Mouse (Mus musculus) midbrain, embryonic 16.5 days (tissue): ENCODE results near the gene Gm43517. TPM values are rescaled to one million over a fixed set of nuclear protein-coding genes. Genes with fewer than 3 reads are reported as not detected.

ENCODE experiments used
- ATAC-seq: fragments of 200-750 bp; cut with Nextera tagmentation; 2 replicates; pipeline ENCODE4 v1.8.0; 2017; ENCODE audit warnings: moderate TSS enrichment
- H3K27ac ChIP-seq: fragments of 300-500 bp; sonication (generic); 2 replicates; pipeline ENCODE4 v1.5.1; 2014; ENCODE audit warnings: mild to moderate bottlenecking, low read length, mixed read lengths
- H3K27me3 ChIP-seq: fragments of 300-500 bp; sonication (generic); 2 replicates; pipeline ENCODE4 v1.6.1; 2014; ENCODE audit warnings: low read depth, low read length, mixed read lengths; ENCODE audit not compliant: control insufficient read depth, insufficient read depth
- H3K36me3 ChIP-seq: fragments of 300-500 bp; sonication (generic); 2 replicates; pipeline ENCODE4 v1.6.1; 2014; ENCODE audit warnings: mild to moderate bottlenecking, low read length, moderate library complexity, mixed read lengths; ENCODE audit not compliant: control insufficient read depth, insufficient read depth
- H3K4me1 ChIP-seq: fragments of 300-500 bp; sonication (generic); 2 replicates; pipeline ENCODE4 v1.6.1; 2014; ENCODE audit warnings: mild to moderate bottlenecking, low read length, mixed read lengths; ENCODE audit not compliant: control insufficient read depth, insufficient read depth
- H3K4me2 ChIP-seq: fragments of 300-500 bp; sonication (generic); 2 replicates; pipeline ENCODE4 v1.6.1; 2014; ENCODE audit warnings: mild to moderate bottlenecking, low read length, mixed read lengths
- H3K4me3 ChIP-seq: fragments of 300-500 bp; sonication (generic); 2 replicates; pipeline ENCODE4 v1.5.1; 2014; ENCODE audit warnings: low read depth, mild to moderate bottlenecking, low read length, moderate library complexity, mixed read lengths
- H3K9ac ChIP-seq: fragments of 300-500 bp; sonication (generic); 2 replicates; pipeline ENCODE4 v1.6.1; 2014; ENCODE audit warnings: low read depth, low read length, mixed read lengths
- H3K9me3 ChIP-seq: fragments of 300-500 bp; sonication (generic); replicated peaks from 2 replicates; pipeline ENCODE4 v1.6.1; 2014; ENCODE audit warnings: mild to moderate bottlenecking, low read length, mixed read lengths; ENCODE audit not compliant: control insufficient read depth, poor library complexity, severe bottlenecking
- WGBS: fragments of 180-500 bp; shearing (Covaris S2); extraction: QIAGEN DNeasy Blood & Tissue Kit; methylation state at CpG from one replicate; pipeline ENCODE4 v1.1.7; 2014; 5-methylcytosine and 5-hydroxymethylcytosine counted together
- polyA plus RNA-seq: library from polyadenylated mRNA; unstranded; fragments of >200 nt; fragmentation: Nextera tagmentation; extraction: Ambion mirVana; gene quantifications from 2 replicates; pipeline ENCODE4 v1.2.1, GENCODE M21; 2015

Gm43517 gene
- polyA plus RNA-seq, 1 experiment from 2014 or later, result 0.10 TPM

- no peaks in the 10 kb centered on the region for H3K9me3 ChIP-seq
- no peak overlapping the region for H3K9ac ChIP-seq
- H3K27ac ChIP-seq, result no peak overlapping the region; the same call in 1 of the 2 replicates
- H3K27me3 ChIP-seq, result peaks cover 62% of the 10 kb centered on the region
- H3K4me2 ChIP-seq, result peak overlapping the region; percentile 14; the same call in 1 of the 2 replicates
- no peak overlapping the region for H3K4me3 ChIP-seq
- WGBS, result under 1% methylated on average over 19 of the region's 19 CpGs
- no peak for ATAC-seq
- peaks cover 4% of the 10 kb centered on the region for H3K4me1 ChIP-seq
- H3K36me3 ChIP-seq, result no peaks in the 10 kb centered on the region
Observed at GRCm38 (mm10) chr12:49376318-49376992, 8.5 kb upstream of the Gm43517 start.

DNA sequence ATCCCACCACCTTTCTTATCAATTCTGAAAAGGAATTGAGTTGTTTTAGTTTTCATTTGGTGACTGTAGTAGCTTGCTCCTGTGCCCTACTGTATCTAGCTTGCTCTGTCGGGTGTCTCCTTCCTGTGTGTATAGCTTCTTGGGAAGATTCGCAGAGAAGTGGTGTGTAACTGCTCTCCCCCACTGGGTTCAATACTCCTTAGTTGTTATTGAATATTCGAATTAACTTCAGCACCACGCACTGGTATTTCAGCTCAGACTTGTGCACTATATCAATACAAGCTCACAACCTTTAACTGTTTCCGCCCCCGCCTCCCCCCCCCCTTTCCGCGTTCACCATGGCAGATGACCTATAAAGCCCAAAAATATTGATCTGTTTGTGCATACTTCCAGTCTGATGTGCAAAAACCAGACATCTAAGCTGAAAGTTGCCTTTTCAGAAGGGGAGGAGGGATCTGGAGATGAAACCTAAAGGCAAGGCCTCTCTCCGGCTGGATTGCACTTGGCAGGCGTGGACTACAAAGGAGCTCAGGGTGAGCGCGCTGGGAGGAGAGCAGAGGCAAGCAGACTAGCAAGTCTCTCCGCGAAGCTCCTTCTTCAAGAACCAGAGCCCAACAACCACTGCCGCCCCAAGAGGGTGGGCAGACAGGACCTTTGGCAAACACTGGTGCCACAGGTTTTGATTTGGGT lies 7.5 kb upstream of the Gm43517 start:
- Histone ChIP-seq H3K27me3 (peaks cover 65% of the 10 kb centered on the region), H3K9me3 (no peaks in the 10 kb centered on the region), H3K4me1 (peaks cover 4% of the 10 kb centered on the region), H3K9ac (no peak overlapping the region), H3K4me2 (no peak overlapping the region), H3K36me3 (no peaks in the 10 kb centered on the region), H3K27ac (peak overlapping the region; percentile 52; the same call in 1 of the 2 replicates), H3K4me3 (no peak overlapping the region)
- WGBS, result under 1% methylated on average over 15 of the region's 15 CpGs
- ATAC-seq, result no peak

- no peaks in the 10 kb centered on the region for H3K36me3 ChIP-seq
- peaks cover 57% of the 10 kb centered on the region for H3K27me3 ChIP-seq
- no peak for ATAC-seq
- WGBS, result 0% methylated on average over 1 of the region's 1 CpGs
- no peak overlapping the region; the same call in 1 of the 2 replicates for H3K4me3 ChIP-seq
- H3K9ac ChIP-seq, result no peak overlapping the region
- peaks cover 10% of the 10 kb centered on the region for H3K4me1 ChIP-seq
- H3K27ac ChIP-seq, result no peak overlapping the region
- H3K4me2 ChIP-seq, result peak overlapping the region; percentile 23; the same call in 1 of the 2 replicates
- H3K9me3 ChIP-seq, result no peaks in the 10 kb centered on the region
Observed at GRCm38 (mm10) chr12:49378920-49379319, 6.1 kb upstream of the Gm43517 start.

DNA sequence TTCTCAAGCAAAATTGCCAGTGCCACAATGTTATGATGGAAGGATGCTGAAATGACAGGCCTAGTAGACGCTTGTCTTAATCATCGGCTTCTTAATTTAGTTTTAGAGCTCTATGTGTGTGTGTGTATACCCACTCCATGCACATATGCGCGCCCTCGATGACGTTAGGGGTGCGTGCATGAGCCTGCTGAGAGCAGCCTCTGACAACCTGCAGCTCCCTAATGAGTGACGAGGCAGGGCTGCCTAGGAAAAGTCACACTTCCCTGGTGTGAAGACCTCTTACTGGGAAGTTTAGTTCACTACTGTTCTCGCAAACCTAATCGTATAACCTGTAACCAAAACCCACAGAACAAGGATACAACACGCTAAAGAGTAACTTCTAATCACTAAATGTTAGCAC lies 5.5 kb upstream of the Gm43517 start:
- Histone ChIP-seq H3K9ac (no peak overlapping the region), H3K4me3 (no peak overlapping the region; the same call in 1 of the 2 replicates), H3K4me1 (peaks cover 8% of the 10 kb centered on the region), H3K27ac (no peak overlapping the region; the same call in 1 of the 2 replicates), H3K27me3 (peaks cover 55% of the 10 kb centered on the region), H3K9me3 (no peaks in the 10 kb centered on the region), H3K4me2 (no peak overlapping the region; the same call in 1 of the 2 replicates), H3K36me3 (no peaks in the 10 kb centered on the region)
- no peak for ATAC-seq
- 5% methylated on average over 11 of the region's 11 CpGs for WGBS

DNA sequence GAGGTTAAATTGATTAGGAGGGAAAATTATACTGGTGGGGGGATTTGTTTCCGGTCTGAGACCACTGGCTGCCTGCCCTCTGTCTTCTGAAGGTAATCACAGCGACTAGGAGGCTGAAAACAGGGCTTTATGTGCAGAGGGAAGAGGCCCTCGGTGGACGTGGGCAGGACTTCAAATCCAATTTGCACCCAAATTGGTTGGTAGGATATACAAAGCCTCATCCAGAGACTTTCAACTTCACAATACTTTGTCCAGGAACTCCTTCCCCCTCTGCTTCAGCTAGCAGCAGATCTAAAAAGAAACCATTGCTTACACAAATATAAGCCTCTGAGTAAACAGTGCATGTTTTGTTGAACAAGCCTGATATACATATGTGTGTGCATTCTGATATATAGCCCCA lies 4.5 kb upstream of the Gm43517 start:
- 0% methylated on average over 4 of the region's 4 CpGs for WGBS
- H3K9me3 ChIP-seq, result no peaks in the 10 kb centered on the region; the same call in 1 of the 2 replicates
- H3K27me3 ChIP-seq, result peaks cover 59% of the 10 kb centered on the region
- no peak overlapping the region; the same call in 1 of the 2 replicates for H3K4me2 ChIP-seq
- no peak overlapping the region for H3K9ac ChIP-seq
- no peak for ATAC-seq
- peaks cover 6% of the 10 kb centered on the region for H3K4me1 ChIP-seq
- no peaks in the 10 kb centered on the region for H3K36me3 ChIP-seq
- H3K27ac ChIP-seq, result no peak overlapping the region
- no peak overlapping the region for H3K4me3 ChIP-seq

- Histone ChIP-seq H3K4me1 (peaks cover 6% of the 10 kb centered on the region), H3K27me3 (peaks cover 59% of the 10 kb centered on the region), H3K9me3 (no peaks in the 10 kb centered on the region; the same call in 1 of the 2 replicates), H3K27ac (no peak overlapping the region), H3K36me3 (no peaks in the 10 kb centered on the region), H3K9ac (no peak overlapping the region), H3K4me3 (no peak overlapping the region), H3K4me2 (no peak overlapping the region)
- no peak for ATAC-seq
- 2% methylated on average over 4 of the region's 4 CpGs for WGBS
Observed at GRCm38 (mm10) chr12:49381031-49381525, 3.9 kb upstream of the Gm43517 start.

DNA sequence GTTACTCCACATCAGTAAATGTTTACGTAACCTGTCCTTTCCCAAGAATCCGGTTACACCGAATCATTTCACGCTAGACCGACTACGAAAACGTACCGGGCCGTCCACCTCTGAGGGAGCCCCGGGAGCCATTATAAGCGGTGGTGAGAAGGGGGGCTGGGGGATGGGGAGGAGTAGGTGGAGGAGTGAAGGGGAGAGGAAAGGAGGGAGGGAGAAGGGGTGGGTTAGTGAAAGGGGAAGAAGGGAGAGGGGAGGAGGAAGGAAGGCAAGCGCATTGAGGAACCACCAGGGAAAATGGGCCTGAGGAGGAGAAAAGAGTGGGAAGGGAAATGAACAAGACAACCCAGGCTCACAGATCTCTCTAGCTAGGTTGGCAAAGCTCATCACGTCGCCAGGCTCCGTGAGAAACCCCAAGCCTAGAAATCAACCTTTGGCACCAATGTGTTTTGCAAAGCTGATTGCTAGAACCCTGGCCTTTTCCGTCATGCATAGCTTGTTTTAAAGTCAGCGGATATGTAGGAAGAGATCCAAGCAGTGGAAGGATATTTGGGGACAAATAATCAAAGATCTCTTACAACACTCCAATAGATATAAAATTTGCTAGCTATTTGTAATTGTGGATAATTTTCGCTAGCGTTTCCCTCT lies 3.1 kb upstream of the Gm43517 start:
- H3K36me3 ChIP-seq, result no peaks in the 10 kb centered on the region
- H3K27ac ChIP-seq, result no peak overlapping the region; the same call in 1 of the 2 replicates
- no peak overlapping the region for H3K9ac ChIP-seq
- under 1% methylated on average over 19 of the region's 19 CpGs for WGBS
- no peaks in the 10 kb centered on the region; the same call in 1 of the 2 replicates for H3K9me3 ChIP-seq
- peaks cover 6% of the 10 kb centered on the region for H3K4me1 ChIP-seq
- no peak for ATAC-seq
- peaks cover 54% of the 10 kb centered on the region for H3K27me3 ChIP-seq
- H3K4me2 ChIP-seq, result no peak overlapping the region; the same call in 1 of the 2 replicates
- no peak overlapping the region; the same call in 1 of the 2 replicates for H3K4me3 ChIP-seq

DNA sequence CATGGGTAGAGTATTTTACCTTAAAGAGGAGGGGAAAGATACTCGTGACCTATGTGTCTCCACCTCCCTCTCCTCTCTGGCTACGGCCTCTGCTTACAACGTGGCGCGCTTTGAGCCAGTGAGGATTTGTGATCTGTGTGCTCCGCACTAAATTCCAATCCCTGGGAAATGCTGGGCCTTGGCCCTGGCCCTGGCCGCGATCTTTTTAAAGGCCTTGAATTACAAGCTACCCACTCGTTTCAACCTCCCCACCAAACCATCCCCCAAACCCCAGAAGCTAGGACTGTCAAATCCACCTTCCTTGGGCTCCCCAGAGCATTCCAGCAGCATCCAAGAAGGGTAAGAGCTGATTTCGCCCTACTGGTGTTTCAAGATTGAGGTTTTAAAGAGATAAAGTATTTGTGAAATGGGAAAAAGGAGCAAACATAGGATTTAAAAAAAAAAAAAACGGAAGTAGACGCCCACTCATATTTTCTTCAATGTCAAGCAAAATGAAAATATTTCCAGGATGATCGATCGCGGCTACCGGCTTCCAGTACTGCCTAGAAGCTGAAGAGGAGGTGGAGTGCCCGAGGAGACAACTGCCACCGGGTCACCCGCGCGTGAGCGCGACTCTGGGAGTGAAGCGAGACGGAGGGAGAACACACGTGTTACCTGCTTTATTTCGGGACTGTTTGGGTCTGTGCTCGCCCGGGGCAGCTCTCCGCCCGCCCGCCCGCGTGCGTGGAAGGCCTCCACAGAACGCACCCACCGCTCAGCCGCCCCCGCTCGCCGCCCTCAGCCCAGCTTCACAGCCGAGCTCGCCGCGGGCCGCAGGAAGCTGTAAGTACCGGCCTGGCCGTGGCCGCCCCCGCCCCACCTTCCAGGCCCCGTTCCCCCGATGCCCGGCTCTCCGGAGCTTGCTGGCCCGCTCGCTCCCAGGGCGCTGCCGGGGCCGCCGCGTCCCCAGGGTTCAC lies 2.1 kb upstream of the Gm43517 start, which contains the start of gene Foxg1:
Gene Foxg1 (plus strand): TSS at position 96 of the 956 bp plus-strand sequence.
- Histone ChIP-seq H3K36me3 (no peaks in the 10 kb centered on the region), H3K4me2 (peak within 1 kb of the TSS; percentile 10), H3K9ac (peak within 1 kb of the TSS; percentile 44; the same call in 1 of the 2 replicates), H3K9me3 (no peaks in the 10 kb centered on the region; the same call in 1 of the 2 replicates), H3K27ac (peak within 1 kb of the TSS; percentile 61), H3K4me3 (peak within 1 kb of the TSS; percentile 32), H3K4me1 (peaks cover 6% of the 10 kb centered on the region), H3K27me3 (peaks cover 51% of the 10 kb centered on the region)
- 1% methylated on average over 54 of the region's 61 CpGs for WGBS
- peak; percentile 29; the same call in 1 of the 2 replicates for ATAC-seq
